Mouse (Mus musculus) erythroblast, embryonic 14.5 days (primary cell): Measurements from ENCODE around the gene Dab2ip.

Source experiments
- GATA1 ChIP-seq: IDR thresholded peaks from 2 replicates; pipeline ENCODE4 v1.6.1; 2012; ENCODE audit warnings: low read length, inconsistent platforms, mixed read lengths
- TAL1 ChIP-seq: IDR thresholded peaks from 3 replicates; pipeline ENCODE4 v1.6.1; 2012; ENCODE audit warnings: low read length, inconsistent platforms, mixed read lengths

DNA sequence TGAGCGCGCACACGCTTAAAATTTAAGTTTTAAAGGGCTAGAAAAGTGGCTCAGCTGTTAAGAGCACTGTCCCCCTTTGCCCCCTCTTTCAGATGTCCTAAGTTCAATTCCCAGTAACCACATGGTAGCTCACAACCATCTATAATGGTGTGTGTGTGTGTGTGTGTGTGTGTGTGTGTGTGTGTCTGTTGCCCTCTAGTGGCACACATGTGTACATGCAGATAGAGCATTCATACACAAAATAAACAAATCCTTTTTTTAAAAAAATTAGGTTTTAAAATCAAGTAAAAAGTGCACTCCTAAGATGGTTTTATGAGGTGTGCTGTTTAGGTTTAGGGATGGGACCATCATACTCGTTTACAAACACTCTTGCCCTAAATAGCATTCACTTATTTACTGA lies 45.8 kb upstream of the Dab2ip start:
- TF ChIP-seq GATA1 (no peak), TAL1 (no peak)
